Mouse (Mus musculus) left cerebral cortex, postnatal 14 days (tissue): ENCODE results near the gene Pbp2. TPM values are rescaled to one million over a fixed set of nuclear protein-coding genes. Genes with fewer than 3 reads are reported as not detected.

Experiments
- DNase-seq, 2 experiments: peaks; one replicate each; pipeline ENCODE4 v3.0.0; 2021 to 2022; ENCODE audit warnings: low spot score in 2 of 2, mixed read lengths in 1 of 2
- intact Hi-C: fragments of 180-260 bp; cut with DNase I; formaldehyde crosslinking; loops from one replicate; pipeline ENCODE4 v1.15.1; 2025
- total RNA-seq, 2 experiments: library from RNA; stranded (reverse); gene quantifications; 2 replicates each; pipeline ENCODE4 v1.2.3; 2021

The Pbp2 gene
- total RNA-seq, 2 experiments from 2014 or later = 0.34 to 0.72 TPM

DNA sequence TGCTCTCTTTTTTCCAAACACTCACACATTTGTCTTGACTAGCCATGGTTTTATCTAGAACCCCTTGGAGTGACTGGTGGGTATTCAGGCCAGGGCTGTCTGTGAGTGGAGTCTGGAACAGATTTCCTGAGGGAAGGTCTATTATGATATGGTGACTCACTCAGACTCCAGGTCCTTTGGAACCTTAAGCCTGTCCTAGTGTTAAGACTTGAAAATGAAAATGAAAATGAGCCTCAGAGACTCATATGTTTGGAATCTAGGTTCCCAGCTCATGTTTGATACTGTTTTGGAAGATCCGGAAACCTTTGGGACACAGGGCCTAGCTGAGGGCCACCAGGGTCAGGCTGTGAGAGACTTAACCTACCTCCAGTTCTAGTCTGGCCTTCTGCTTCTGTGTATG, 44.1 kb downstream of the Pbp2 start:
- intact Hi-C loops = no loop called here
- DNase-seq = no peak

- no peak for DNase-seq
- intact Hi-C loops = no loop called here
These were observed 46.1 kb downstream of the Pbp2 start for GRCm38 (mm10) chr6:135264136-135264535.

GRCm38 (mm10) chr6:135262565-135262964, 47.6 kb downstream of the Pbp2 start:
- DNase-seq = no peak
- intact Hi-C loops = no loop called here

- intact Hi-C loops = no loop called here
- no peak for DNase-seq
These were observed 49.1 kb downstream of the Pbp2 start for GRCm38 (mm10) chr6:135261124-135261523.

GRCm38 (mm10) chr6:135260435-135260834, 49.8 kb downstream of the Pbp2 start:
- intact Hi-C loops = no loop called here
- no peak for DNase-seq

Other genes with a start within 250 kb of the Pbp2 start
- under 1 TPM; 0.21 to 0.44 TPM for gene Gprc5a, start 244.8 kb downstream of the Pbp2 start, total RNA-seq
- gene Gprc5d, start 192.1 kb downstream of the Pbp2 start, total RNA-seq = not detected
- 100 to 1,000 TPM; 118 to 124 TPM for gene Fam234b, start 112.4 kb downstream of the Pbp2 start, total RNA-seq
- 10 to 100 TPM; 38.5 to 41.6 TPM for gene Hebp1, start 112.4 kb downstream of the Pbp2 start, total RNA-seq
- gene Gsg1, start 56.1 kb downstream of the Pbp2 start, total RNA-seq = not detected
- 1 to 10 TPM; 3.4 to 3.6 TPM for gene Emp1, start 52.1 kb upstream of the Pbp2 start, total RNA-seq